Mouse (Mus musculus): ENCODE results near the gene Col28a1.

DNA sequence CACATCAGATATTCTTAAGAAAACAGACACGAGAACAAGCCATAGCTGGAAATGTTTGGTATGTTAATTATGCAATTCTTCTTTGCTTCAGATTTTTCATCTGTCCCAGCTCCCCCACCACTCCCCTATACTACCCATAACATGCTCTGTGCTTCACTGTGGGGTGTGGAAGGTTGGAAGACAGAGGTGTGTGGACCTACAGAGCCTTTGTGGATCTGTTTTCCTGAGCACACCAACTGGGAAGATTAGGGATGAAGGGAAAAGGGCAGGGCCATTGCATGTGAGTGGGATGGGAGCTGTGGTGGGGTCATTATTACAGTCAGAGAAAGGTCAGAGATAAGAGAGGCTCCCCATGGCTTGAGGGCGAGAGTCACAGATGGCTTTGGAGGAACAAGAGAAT lies 240.2 kb downstream of the Col28a1 start:
- TF ChIP-seq CTCF (IDR thresholded peaks at IDR 0.05; ENCODE audit: control insufficient read depth, insufficient read depth, insufficient replicate concordance, low read depth, low read length) (no peak), POLR2A (IDR thresholded peaks at IDR 0.05; ENCODE audit: control insufficient read depth, low read depth, low read length) (no peak)

All from testis, adult 2 months (tissue).